Mouse (Mus musculus) cerebral cortex, adult 2 months (tissue): ENCODE measurements around the gene Ube2e2.

Source experiments
- WGBS: fragments of 180-500 bp; shearing (Covaris S2); methylation state at CpG from one replicate; pipeline ENCODE4 v1.1.7; 2018; 5-methylcytosine and 5-hydroxymethylcytosine counted together

Gene Ube2e2

GRCm38 (mm10) chr14:18581735-18582134 lies 312.3 kb downstream of the Ube2e2 start:
- WGBS = 57% methylated on average over 4 of the region's 4 CpGs

- 70% methylated on average over 2 of the region's 2 CpGs for WGBS
Observed at GRCm38 (mm10) chr14:18574756-18575155, 319.3 kb downstream of the Ube2e2 start.

- WGBS = 78% methylated on average over 10 of the region's 10 CpGs
Observed at GRCm38 (mm10) chr14:18574130-18574721, 319.8 kb downstream of the Ube2e2 start.

- 63% methylated on average over 4 of the region's 4 CpGs for WGBS
Observed at GRCm38 (mm10) chr14:18573286-18573956, 320.6 kb downstream of the Ube2e2 start.

- 74% methylated on average over 4 of the region's 4 CpGs for WGBS
Observed at GRCm38 (mm10) chr14:18572852-18573251, 321.2 kb downstream of the Ube2e2 start.

- 91% methylated on average over 8 of the region's 8 CpGs for WGBS
Observed at GRCm38 (mm10) chr14:18564999-18565398, 329.1 kb downstream of the Ube2e2 start.

GRCm38 (mm10) chr14:18555287-18555686 lies 338.8 kb downstream of the Ube2e2 start:
- 40% methylated on average over 1 of the region's 1 CpGs for WGBS

GRCm38 (mm10) chr14:18554627-18554988 lies 339.5 kb downstream of the Ube2e2 start:
- WGBS = 57% methylated on average over 2 of the region's 2 CpGs

- 20% methylated on average over 3 of the region's 3 CpGs for WGBS
Observed at GRCm38 (mm10) chr14:18553987-18554626, 340.0 kb downstream of the Ube2e2 start.

GRCm38 (mm10) chr14:18547541-18547940 lies 346.5 kb downstream of the Ube2e2 start:
- 26% methylated on average over 5 of the region's 5 CpGs for WGBS

GRCm38 (mm10) chr14:18539092-18539491 lies 355.0 kb downstream of the Ube2e2 start:
- WGBS = 83% methylated on average over 4 of the region's 4 CpGs

GRCm38 (mm10) chr14:18530899-18531298 lies 363.2 kb downstream of the Ube2e2 start:
- 59% methylated on average over 2 of the region's 2 CpGs for WGBS

GRCm38 (mm10) chr14:18530496-18530895 lies 363.6 kb downstream of the Ube2e2 start:
- 82% methylated on average over 4 of the region's 4 CpGs for WGBS
